Mouse (Mus musculus) lung, embryonic 16.5 days (tissue): ENCODE data around the gene Chrm5. TPM values are rescaled to one million over a fixed set of nuclear protein-coding genes. Genes with fewer than 3 reads are reported as not detected.
"Not testable (repeated sequence)": the region's sequence is repeated elsewhere in the genome, so short reads cannot be mapped to it uniquely, and the experiment has no call there.

Experiments
- ATAC-seq: fragments of 200-750 bp; cut with Nextera tagmentation; 2 replicates; pipeline ENCODE4 v1.8.0; 2017; ENCODE audit warnings: low read depth, mild to moderate bottlenecking, moderate library complexity
- H3K27ac ChIP-seq: fragments of 300-500 bp; sonication (generic); 2 replicates; pipeline ENCODE4 v1.5.1; 2014; ENCODE audit warnings: mild to moderate bottlenecking, control low read depth, low read length
- H3K27me3 ChIP-seq: fragments of 300-500 bp; sonication (generic); 2 replicates; pipeline ENCODE4 v1.6.1; 2014; ENCODE audit warnings: low read depth, low read length, mixed read lengths; ENCODE audit not compliant: control insufficient read depth, insufficient read depth
- H3K36me3 ChIP-seq: fragments of 300-500 bp; sonication (generic); 2 replicates; pipeline ENCODE4 v1.6.1; 2014; ENCODE audit warnings: low read length; ENCODE audit not compliant: control insufficient read depth, insufficient read depth
- H3K4me1 ChIP-seq: fragments of 300-500 bp; sonication (generic); replicated peaks from 2 replicates; pipeline ENCODE4 v1.6.1; 2014; ENCODE audit warnings: low read length, mixed read lengths; ENCODE audit not compliant: control insufficient read depth, insufficient read depth
- H3K4me2 ChIP-seq: fragments of 300-500 bp; sonication (generic); 2 replicates; pipeline ENCODE4 v1.6.1; 2014; ENCODE audit warnings: low read depth, low read length, control low read depth
- H3K4me3 ChIP-seq: fragments of 300-500 bp; sonication (generic); 2 replicates; pipeline ENCODE4 v1.5.1; 2014; ENCODE audit warnings: mild to moderate bottlenecking, low read length, control low read depth
- H3K9ac ChIP-seq: fragments of 300-500 bp; sonication (generic); 2 replicates; pipeline ENCODE4 v1.6.1; 2014; ENCODE audit warnings: low read length, control low read depth
- H3K9me3 ChIP-seq: fragments of 300-500 bp; sonication (generic); 2 replicates; pipeline ENCODE4 v1.6.1; 2016; ENCODE audit warnings: low read length; ENCODE audit not compliant: control insufficient read depth
- WGBS: fragments of 180-500 bp; shearing (Covaris S2); extraction: QIAGEN DNeasy Blood & Tissue Kit; methylation state at CpG from one replicate; pipeline ENCODE4 v1.1.7; 2014; 5-methylcytosine and 5-hydroxymethylcytosine counted together
- polyA plus RNA-seq: library from polyadenylated mRNA; unstranded; fragments of >200 nt; fragmentation: Nextera tagmentation; extraction: Ambion mirVana; gene quantifications from 2 replicates; pipeline ENCODE4 v1.2.1, GENCODE M21; 2015

Chrm5 gene
- polyA plus RNA-seq, 1 experiment from 2014 or later = 0.09 TPM

DNA sequence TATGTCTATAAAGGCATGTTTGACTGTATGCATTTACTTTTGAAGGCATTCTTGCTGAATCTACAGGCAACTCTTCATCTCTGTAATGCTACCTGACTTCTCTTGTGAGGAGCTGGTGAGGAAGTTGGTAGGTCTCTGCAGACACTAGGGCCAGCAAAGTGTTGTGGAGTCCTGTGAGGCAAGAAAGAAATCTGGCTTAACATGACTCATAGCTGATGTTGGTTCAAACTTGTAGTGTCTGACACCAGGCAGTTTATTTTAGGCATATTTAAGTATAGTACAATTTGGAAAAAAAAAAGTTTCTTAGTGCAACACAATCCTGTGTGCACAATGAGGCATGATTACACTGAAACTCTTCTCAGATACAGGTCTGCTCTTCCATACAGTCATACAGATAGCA lies 11.0 kb downstream of the Chrm5 start:
- H3K27ac ChIP-seq = no peak overlapping the region
- no peak for ATAC-seq
- no peak overlapping the region for H3K9ac ChIP-seq
- H3K36me3 ChIP-seq = peaks cover 12% of the 10 kb centered on the region
- no peak overlapping the region for H3K4me2 ChIP-seq
- H3K9me3 ChIP-seq = no peaks in the 10 kb centered on the region
- no peaks in the 10 kb centered on the region for H3K27me3 ChIP-seq
- no peak overlapping the region for H3K4me3 ChIP-seq
- no peaks in the 10 kb centered on the region for H3K4me1 ChIP-seq

DNA sequence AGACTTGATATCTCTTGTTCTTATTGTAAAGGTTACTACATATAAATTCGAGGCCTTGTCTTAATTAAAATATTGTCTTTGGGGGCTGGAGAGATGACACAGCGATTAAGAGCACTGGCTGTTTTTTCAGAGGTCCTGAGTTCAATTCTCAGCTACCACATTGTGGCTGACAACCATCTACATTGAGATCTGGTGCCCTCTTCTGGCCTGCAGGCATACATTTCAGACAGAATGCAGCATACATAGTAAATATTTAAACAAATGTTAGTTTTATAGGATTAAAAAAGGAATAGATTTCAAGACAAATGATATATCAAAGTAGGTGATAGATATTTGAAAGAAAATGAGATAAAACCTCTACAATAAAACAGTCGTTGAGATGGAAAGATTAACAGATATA lies 20.0 kb downstream of the Chrm5 start:
- Histone ChIP-seq H3K4me1 (peaks cover 5% of the 10 kb centered on the region), H3K4me3 (no peak overlapping the region), H3K27ac (no peak overlapping the region), H3K9ac (no peak overlapping the region), H3K9me3 (no peaks in the 10 kb centered on the region), H3K36me3 (peaks cover 16% of the 10 kb centered on the region), H3K27me3 (no peaks in the 10 kb centered on the region), H3K4me2 (no peak overlapping the region)
- WGBS = 85% methylated on average over 3 of the region's 3 CpGs
- ATAC-seq = no peak

DNA sequence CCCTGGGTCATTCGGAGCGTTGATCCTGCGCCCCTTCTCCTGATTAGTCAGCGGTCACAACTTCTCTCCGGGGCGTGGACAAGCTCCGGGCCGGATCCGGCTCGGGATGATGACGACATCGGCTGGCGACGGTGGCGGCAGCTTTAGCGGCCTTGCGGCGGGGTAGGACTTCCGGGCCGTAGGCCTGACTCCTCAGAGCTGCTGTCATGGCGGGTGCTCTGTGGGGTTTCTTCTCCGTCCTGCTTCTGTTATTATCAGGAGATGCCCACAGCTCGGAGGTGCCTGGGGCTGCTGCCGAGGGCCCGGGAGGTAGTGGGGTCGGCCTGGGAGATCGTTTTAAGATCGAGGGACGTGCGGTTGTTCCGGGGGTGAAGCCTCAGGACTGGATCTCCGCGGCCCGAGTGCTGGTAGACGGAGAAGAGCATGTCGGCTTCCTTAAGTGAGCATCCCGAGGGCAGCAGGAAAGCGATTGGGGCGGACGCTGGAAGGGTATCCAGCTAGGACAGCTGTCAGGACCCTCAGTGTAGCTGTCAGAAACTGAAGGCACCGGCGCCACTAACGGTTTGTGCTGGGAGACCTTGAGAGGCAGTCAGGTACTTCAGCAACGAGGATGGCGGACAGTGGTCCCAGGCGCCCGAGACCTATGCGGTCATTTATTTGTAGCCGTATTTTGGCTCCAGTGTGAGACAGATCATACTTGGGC lies 25.6 kb downstream of the Chrm5 start, which contains the start of gene Emc7:
Emc7 (plus strand) TSS at position 136 of the 703 bp plus-strand sequence.
- peaks cover 6% of the 10 kb centered on the region for H3K4me1 ChIP-seq
- peak within 1 kb of the TSS; percentile 70 for H3K27ac ChIP-seq
- H3K9ac ChIP-seq = peak within 1 kb of the TSS; percentile 97
- WGBS = under 1% methylated on average over 49 of the region's 49 CpGs
- H3K4me3 ChIP-seq = peak within 1 kb of the TSS; percentile 96
- H3K4me2 ChIP-seq = peak within 1 kb of the TSS; percentile 71
- H3K36me3 ChIP-seq = peaks cover 2% of the 10 kb centered on the region
- peak; percentile 99 for ATAC-seq
- H3K27me3 ChIP-seq = no peaks in the 10 kb centered on the region
- no peaks in the 10 kb centered on the region for H3K9me3 ChIP-seq

DNA sequence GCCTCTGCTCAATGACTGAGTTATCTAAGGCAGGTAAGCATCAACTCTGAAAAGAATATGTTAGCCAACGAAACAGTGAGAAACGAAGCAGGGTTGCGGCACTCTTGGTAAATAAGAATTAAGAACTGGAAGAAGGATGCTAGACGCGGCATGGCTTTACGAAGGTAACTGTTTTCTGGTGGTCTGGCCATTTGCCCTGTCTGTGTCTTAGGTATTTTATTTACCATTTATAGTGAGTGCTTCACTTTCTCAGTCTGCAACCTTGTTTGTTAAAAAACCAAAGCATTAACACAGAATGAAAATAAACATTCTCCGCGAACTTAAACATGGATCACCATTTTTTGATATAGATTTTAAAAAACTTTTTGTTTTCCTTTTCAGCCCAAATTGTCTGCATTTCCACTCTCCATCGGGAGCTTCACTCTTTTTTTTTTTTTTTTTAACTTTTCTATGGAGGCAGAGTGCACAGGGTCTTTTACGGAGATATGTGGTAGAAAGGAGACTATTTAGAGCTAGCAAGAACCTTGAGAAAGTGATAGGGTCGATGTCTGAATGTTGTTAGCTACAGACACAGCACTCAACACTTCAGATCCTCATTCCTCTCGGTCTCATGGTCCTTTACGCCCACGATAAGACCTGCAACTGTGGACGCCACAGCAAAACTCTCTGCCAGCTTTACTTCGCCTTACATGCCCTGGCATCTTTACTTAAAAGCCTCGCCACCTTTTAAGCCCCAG lies 26.3 kb downstream of the Chrm5 start:
- peak; percentile 62; the same call in 1 of the 2 replicates for ATAC-seq
- Histone ChIP-seq H3K4me1 (peaks cover 6% of the 10 kb centered on the region), H3K4me3 (peak overlapping the region; percentile 96), H3K27ac (peak overlapping the region; percentile 70; the same call in 1 of the 2 replicates), H3K4me2 (peak overlapping the region; percentile 71), H3K9ac (peak overlapping the region; percentile 97), H3K36me3 (no peaks in the 10 kb centered on the region), H3K9me3 (no peaks in the 10 kb centered on the region), H3K27me3 (no peaks in the 10 kb centered on the region)
- 25% methylated on average over 17 of the region's 17 CpGs for WGBS

DNA sequence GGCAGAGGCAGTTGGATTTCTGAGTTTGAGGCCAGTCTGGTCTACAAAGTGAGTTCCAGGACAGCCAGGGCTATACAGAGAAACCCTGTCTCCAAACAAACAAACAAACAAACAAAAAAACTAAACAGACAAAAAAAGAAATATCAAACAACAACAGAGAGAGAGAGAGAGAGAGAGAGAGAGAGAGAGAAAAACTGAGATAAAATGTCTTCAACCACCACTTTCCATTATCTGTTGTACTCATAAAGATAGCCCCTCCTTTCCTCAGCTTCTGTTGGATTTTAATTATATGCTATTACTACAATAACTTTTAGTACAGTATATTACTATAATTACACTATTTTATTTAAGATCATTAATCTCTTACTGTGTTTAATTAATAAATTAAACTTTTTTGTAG lies 28.1 kb downstream of the Chrm5 start:
- ATAC-seq, H3K4me3 ChIP-seq, H3K9me3 ChIP-seq, H3K4me2 ChIP-seq, H3K27me3 ChIP-seq, H3K4me1 ChIP-seq, H3K27ac ChIP-seq, H3K9ac ChIP-seq, H3K36me3 ChIP-seq: not testable (repeated sequence)

DNA sequence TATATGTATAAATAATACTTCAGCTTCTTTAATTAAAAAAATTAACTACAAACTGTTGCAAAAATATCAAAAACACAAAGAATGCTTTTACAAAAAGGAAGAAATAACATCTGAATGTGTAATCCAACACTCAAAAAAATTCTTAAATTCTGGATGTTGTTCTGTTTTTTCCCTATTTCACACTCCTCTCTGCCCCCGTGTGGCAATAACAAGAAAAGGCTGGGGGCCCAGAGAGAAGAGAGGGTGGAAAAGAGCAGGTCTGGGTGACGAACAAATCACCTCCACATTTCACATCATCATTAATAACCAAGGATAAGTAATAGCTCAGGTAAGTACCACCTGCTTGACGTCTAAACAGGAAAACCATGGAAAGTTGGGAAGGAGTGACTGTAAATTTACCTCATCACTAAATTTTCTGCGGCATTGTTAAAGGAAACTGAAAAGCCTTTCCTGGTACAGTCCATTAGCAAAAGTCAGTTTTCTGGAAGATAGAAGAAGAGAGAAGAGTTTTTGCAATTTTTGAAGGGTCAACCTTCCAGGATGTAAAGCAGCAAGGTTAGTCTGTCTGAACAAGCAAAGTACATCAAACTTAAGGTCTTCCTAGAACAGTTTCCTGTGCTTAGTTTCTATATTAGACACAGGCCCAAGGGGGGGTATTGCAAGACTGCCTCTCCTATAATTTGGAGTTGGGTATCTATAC lies 30.8 kb downstream of the Chrm5 start:
- H3K4me3 ChIP-seq = no peak overlapping the region
- H3K27ac ChIP-seq = no peak overlapping the region
- 30% methylated on average over 4 of the region's 4 CpGs for WGBS
- H3K27me3 ChIP-seq = no peaks in the 10 kb centered on the region
- no peak overlapping the region for H3K4me2 ChIP-seq
- H3K36me3 ChIP-seq = no peaks in the 10 kb centered on the region
- ATAC-seq = no peak
- no peak overlapping the region for H3K9ac ChIP-seq
- H3K4me1 ChIP-seq = no peaks in the 10 kb centered on the region
- no peaks in the 10 kb centered on the region for H3K9me3 ChIP-seq

DNA sequence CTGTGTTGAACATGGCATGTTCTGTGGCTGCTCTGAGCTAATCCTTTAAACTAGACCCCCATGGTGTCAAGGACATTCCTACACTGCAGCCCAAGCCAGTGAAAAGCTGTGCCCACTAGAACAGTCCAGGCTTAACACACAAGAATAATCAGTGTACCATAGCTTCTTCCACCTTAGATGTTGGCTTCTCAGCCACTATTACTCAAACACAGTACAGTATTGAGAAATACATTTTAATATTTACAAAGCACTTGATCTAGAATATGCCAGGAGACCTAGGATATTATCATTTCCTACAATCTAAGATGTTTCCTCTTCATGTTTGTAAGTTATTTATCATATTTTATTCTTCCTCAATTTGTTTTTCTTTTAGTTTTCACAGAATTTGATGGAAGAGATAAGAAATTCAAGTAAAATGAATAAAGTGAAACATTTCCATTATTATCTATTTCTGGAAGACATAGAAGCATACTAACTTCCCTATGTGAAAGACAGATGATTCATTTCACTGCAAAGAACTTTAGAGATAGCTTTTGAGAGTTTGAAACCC lies 32.0 kb downstream of the Chrm5 start:
- no peaks in the 10 kb centered on the region for H3K27me3 ChIP-seq
- H3K27ac ChIP-seq = no peak overlapping the region
- no peaks in the 10 kb centered on the region for H3K9me3 ChIP-seq
- H3K4me3 ChIP-seq = no peak overlapping the region
- H3K4me1 ChIP-seq = no peaks in the 10 kb centered on the region
- no peak overlapping the region for H3K9ac ChIP-seq
- no peaks in the 10 kb centered on the region for H3K36me3 ChIP-seq
- no peak overlapping the region for H3K4me2 ChIP-seq
- no peak for ATAC-seq

DNA sequence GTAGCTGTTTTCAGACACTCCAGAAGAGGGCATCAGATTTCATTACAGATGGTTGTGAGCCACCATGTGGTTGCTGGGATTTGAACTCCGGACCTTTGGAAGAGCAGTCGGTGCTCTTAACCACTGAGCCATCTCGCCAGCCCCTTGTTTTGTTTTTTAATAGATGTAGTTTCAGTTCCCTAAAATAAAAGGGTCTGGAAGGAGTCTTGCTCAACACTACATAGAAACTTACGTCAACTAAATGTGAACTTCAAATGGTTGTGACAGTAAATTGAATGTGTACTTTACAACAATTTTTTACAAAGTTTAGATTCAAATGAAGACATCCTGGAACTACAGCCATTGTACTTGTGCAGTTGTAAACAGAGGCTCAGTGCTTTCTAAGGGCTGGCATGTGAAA lies 32.5 kb downstream of the Chrm5 start:
- not testable (repeated sequence) for H3K36me3 ChIP-seq, H3K4me1 ChIP-seq, H3K9me3 ChIP-seq, H3K27ac ChIP-seq, H3K9ac ChIP-seq, H3K4me2 ChIP-seq, H3K27me3 ChIP-seq, H3K4me3 ChIP-seq, ATAC-seq
- 67% methylated on average over 4 of the region's 4 CpGs for WGBS

DNA sequence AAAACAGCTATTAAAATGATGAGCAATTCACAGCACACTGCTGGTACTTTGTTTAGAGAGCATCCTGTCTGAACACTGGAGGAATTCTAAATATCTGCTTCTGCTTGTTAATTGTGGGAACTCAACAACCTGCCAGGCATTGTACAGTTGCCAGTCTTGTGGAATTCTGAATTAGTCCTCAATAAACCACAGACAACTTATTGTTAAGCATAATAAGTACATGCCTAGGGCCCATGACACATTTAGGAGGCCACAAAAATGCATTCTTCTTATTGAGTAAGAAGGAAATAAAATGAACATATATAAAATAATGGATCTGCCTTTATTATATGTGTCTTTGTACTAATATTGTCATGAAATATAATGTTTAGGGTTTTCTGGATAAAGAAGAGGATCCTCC lies 35.1 kb downstream of the Chrm5 start:
- no peaks in the 10 kb centered on the region for H3K9me3 ChIP-seq
- H3K4me1 ChIP-seq = no peaks in the 10 kb centered on the region
- H3K36me3 ChIP-seq = no peaks in the 10 kb centered on the region
- no peaks in the 10 kb centered on the region for H3K27me3 ChIP-seq
- no peak overlapping the region for H3K4me3 ChIP-seq
- no peak overlapping the region for H3K27ac ChIP-seq
- no peak overlapping the region for H3K4me2 ChIP-seq
- no peak for ATAC-seq
- H3K9ac ChIP-seq = no peak overlapping the region
